Mouse (Mus musculus) adipose tissue, adult 10 weeks (tissue): ENCODE results near the gene Gm7879. TPM values are rescaled to one million over a fixed set of nuclear protein-coding genes. Genes with fewer than 3 reads are reported as not detected.

Source experiments
- polyA plus RNA-seq: library from polyadenylated mRNA; stranded (reverse); fragments of 350-450 nt; fragmentation: Illumina TruSeq; extraction: RNeasy Lipid Tissue Mini Kit (QIAGEN cat#74804); gene quantifications from one replicate; pipeline ENCODE4 v1.2.3, GENCODE M21; 2014; ENCODE audit warnings: low read depth, low replicate concordance

The Gm7879 gene
- not detected for polyA plus RNA-seq

DNA sequence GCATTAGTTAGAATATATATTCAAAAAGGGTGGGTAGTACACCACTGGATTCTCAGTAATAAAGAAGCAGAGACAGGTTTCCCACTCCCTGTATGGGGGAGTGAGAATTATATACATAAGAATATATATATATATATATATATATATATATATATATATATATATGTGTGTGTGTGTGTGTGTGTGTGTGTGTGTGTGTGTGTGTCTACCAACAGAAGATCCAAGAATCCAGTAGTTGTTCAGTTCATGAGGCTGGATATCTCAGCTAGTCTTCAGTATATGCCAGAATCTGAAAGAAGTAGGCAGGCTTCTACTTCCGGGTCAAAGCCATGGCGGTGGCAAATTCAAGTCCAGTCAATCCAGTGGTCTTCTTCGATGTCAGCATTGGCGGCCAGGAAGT, at the start of gene Gm7879:
Gm7879 (plus strand) TSS at position 301 of the 400 bp plus-strand sequence.

DNA sequence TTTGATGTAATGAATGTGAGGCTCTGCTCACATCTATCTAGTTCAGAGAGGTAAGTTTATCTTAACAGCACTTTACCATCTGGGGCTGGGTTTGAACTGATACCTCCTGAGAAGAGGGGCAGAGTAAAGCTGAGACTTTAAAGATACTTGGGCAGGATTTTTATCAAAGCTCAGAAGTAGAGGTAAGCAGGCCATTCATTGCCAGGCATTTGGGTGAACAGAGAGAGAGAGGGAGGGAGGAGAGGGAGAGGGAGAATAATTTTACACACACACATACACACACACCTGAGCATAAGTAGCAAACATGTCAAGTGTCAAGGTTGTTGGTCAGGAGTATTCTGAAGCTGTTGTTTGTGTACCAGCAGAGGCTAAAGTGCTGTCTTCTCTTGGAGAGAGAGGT, 44.7 kb upstream of the Gm7879 start, which contains the start of gene Cd38:
Cd38 (plus strand) TSS at position 301 of the 400 bp plus-strand sequence.

Other genes starting within 250 kb of the Gm7879 start
- gene Bst1, start 94.3 kb upstream of the Gm7879 start, polyA plus RNA-seq: 2.0 TPM
- 45.2 TPM for gene Fbxl5, start 91.5 kb upstream of the Gm7879 start, polyA plus RNA-seq
- 10.5 TPM for gene Cd38, start 44.6 kb upstream of the Gm7879 start, polyA plus RNA-seq
- gene Fgfbp1, start 68.6 kb downstream of the Gm7879 start, polyA plus RNA-seq: 0.73 TPM
- gene Prom1, start 188.9 kb downstream of the Gm7879 start, polyA plus RNA-seq: 294 TPM